Mouse (Mus musculus) lung, adult 2 months (tissue): Measurements from ENCODE around the gene Dhh.
"Not testable (repeated sequence)": the region's sequence is repeated elsewhere in the genome, so short reads cannot be mapped to it uniquely, and the experiment has no call there.

Source experiments
- CTCF ChIP-seq: fragments of 200-500 bp; IDR thresholded peaks from 2 replicates; pipeline ENCODE4 v1.5.1; 2011; ENCODE audit warnings: mild to moderate bottlenecking, low read length, control low read depth; ENCODE audit not compliant: insufficient read depth
- POLR2A ChIP-seq: fragments of 200-500 bp; IDR thresholded peaks from 2 replicates; pipeline ENCODE4 v1.6.1; 2011; ENCODE audit warnings: low read depth, mild to moderate bottlenecking, control low read depth, low read length, borderline replicate concordance; ENCODE audit errors: extremely low read depth

DNA sequence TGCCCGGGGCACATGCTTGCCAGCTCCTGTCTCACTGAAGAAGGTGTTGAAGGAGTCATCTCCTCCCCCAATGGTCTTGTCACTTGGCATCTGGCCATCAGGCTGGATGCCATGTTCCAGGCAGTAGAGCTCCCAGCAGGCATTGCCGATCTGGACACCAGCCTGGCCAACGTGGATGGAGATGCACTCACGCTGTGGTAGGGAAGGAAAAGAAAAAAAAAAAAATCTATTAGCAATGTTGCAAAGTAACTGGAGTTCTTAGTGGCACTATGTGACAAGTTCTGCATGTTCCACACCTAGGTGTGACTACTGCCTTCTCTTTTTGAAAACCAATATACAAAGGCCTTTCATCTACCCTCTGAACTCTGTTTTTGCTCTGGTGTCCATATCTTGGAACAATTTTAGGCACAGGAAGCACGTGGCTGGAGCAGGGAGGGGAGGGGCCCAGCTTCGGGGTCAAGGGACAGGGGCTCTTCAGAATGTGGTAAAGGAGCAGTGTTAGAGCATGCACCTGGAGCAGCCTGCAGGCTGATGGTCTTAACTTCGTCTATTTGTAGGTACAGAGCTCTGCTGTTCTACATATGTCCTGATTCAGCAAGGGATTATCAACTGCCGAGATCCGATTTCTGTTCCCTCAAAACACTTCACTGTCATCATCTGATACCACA lies 34.8 kb upstream of the Dhh start:
- not testable (repeated sequence) for TF ChIP-seq POLR2A, CTCF
